Mouse (Mus musculus) stomach, adult 2 months (tissue): Measurements from ENCODE around the gene Bloc1s6. TPM values are rescaled to one million over a fixed set of nuclear protein-coding genes. Genes with fewer than 3 reads are reported as not detected.

Experiments used
- polyA plus RNA-seq: library from polyadenylated mRNA; depleted of rRNA; stranded (reverse); fragments of >200 nt; gene quantifications from 2 replicates; pipeline ENCODE4 v1.2.3, GENCODE M21; 2012; rRNA removed

The Bloc1s6 gene
- 17.7 and 26.7 TPM in 2 replicates for polyA plus RNA-seq

GRCm38 (mm10) chr2:122737894-122738830 lies at the start of gene Bloc1s6:
Bloc1s6 (plus strand) TSS chr2:122738503.

GRCm38 (mm10) chr2:122702181-122703036 lies 35.9 kb upstream of the Bloc1s6 start, which contains the start of gene Slc30a4:
Slc30a4 (minus strand) TSS chr2:122702663.

GRCm38 (mm10) chr2:122765071-122765793 lies 26.9 kb downstream of the Bloc1s6 start, which contains the start of gene Sqor:
Sqor (plus strand) TSS chr2:122765237.

Other genes with a start within 250 kb of the Bloc1s6 start
- 0.82 and 0.91 TPM in 2 replicates for gene Gatm, start 127.2 kb upstream of the Bloc1s6 start, polyA plus RNA-seq
- 5.8 and 9.3 TPM in 2 replicates for gene AA467197, start 101.5 kb upstream of the Bloc1s6 start, polyA plus RNA-seq
- gene Slc30a4, start 35.8 kb upstream of the Bloc1s6 start, polyA plus RNA-seq, result 1.1 and 1.4 TPM in 2 replicates
- 62.7 and 67.6 TPM in 2 replicates for gene Sqor, start 26.7 kb downstream of the Bloc1s6 start, polyA plus RNA-seq